Mouse (Mus musculus) heart, adult 2 months (tissue): ENCODE measurements around the gene Snrnp70. TPM values are rescaled to one million over a fixed set of nuclear protein-coding genes. Genes with fewer than 3 reads are reported as not detected.

Source experiments
- DNase-seq, 2 experiments: peaks; one replicate each; pipeline ENCODE4 v3.0.0; 2021
- H3K27ac ChIP-seq: fragments of 200-600 bp; 2 replicates; pipeline ENCODE4 v1.8.1; 2022
- H3K27me3 ChIP-seq: fragments of 200-500 bp; 2 replicates; pipeline ENCODE4 v1.6.1; 2012; ENCODE audit warnings: mild to moderate bottlenecking, low read length, inconsistent platforms, mixed read lengths; ENCODE audit not compliant: control insufficient read depth, insufficient read depth
- H3K36me3 ChIP-seq: fragments of 200-500 bp; 2 replicates; pipeline ENCODE4 v1.6.1; 2012; ENCODE audit warnings: low read length, inconsistent platforms; ENCODE audit not compliant: control insufficient read depth, insufficient read depth
- H3K4me1 ChIP-seq: fragments of 200-500 bp; 2 replicates; pipeline ENCODE4 v1.6.1; 2011; ENCODE audit warnings: low read length; ENCODE audit not compliant: control insufficient read depth, insufficient read depth
- H3K4me3 ChIP-seq: fragments of 200-600 bp; 2 replicates; pipeline ENCODE4 v1.8.1; 2022
- H3K79me2 ChIP-seq: fragments of 200-500 bp; replicated peaks from 2 replicates; pipeline ENCODE4 v1.6.1; 2012; ENCODE audit warnings: mild to moderate bottlenecking, inconsistent platforms, low read length, moderate library complexity, mixed read lengths; ENCODE audit not compliant: control insufficient read depth, insufficient read depth
- H3K9ac ChIP-seq: fragments of 200-500 bp; 2 replicates; pipeline ENCODE4 v1.6.1; 2012; ENCODE audit warnings: low read depth, mild to moderate bottlenecking, control low read depth, inconsistent platforms, low read length, mixed read lengths
- CTCF ChIP-seq: fragments of 200-600 bp; IDR thresholded peaks from 2 replicates; pipeline ENCODE4 v1.8.1; 2022; ENCODE audit warnings: antibody characterized with exemption, mild to moderate bottlenecking, moderate library complexity
- EP300 ChIP-seq: fragments of 200-500 bp; IDR thresholded peaks from 2 replicates; pipeline ENCODE4 v1.6.1; 2011; ENCODE audit warnings: low read depth, low read length, control low read depth; ENCODE audit not compliant: insufficient read depth
- POLR2A ChIP-seq: fragments of 200-500 bp; IDR thresholded peaks from 2 replicates; pipeline ENCODE4 v1.6.1; 2011; ENCODE audit warnings: mild to moderate bottlenecking, low read depth, low read length, control low read depth; ENCODE audit not compliant: insufficient read depth
- WGBS: fragments of 180-500 bp; shearing (Covaris S2); methylation state at CpG from one replicate; pipeline ENCODE4 v1.1.7; 2018; 5-methylcytosine and 5-hydroxymethylcytosine counted together
- intact Hi-C: fragments of 180-260 bp; cut with DNase I; formaldehyde crosslinking; loops from one replicate; pipeline ENCODE4 v1.15.1; 2025
- polyA plus RNA-seq: library from polyadenylated mRNA; depleted of rRNA; stranded (reverse); fragments of >200 nt; gene quantifications from 2 replicates; pipeline ENCODE4 v1.2.3, GENCODE M21; 2012
- total RNA-seq, 2 experiments: library from RNA; stranded (reverse); gene quantifications; 2 replicates each; pipeline ENCODE4 v1.2.3; 2021

The Snrnp70 gene
- total and polyA plus RNA-seq, 3 experiments: 85.0 to 117 (median 99.5) TPM

DNA sequence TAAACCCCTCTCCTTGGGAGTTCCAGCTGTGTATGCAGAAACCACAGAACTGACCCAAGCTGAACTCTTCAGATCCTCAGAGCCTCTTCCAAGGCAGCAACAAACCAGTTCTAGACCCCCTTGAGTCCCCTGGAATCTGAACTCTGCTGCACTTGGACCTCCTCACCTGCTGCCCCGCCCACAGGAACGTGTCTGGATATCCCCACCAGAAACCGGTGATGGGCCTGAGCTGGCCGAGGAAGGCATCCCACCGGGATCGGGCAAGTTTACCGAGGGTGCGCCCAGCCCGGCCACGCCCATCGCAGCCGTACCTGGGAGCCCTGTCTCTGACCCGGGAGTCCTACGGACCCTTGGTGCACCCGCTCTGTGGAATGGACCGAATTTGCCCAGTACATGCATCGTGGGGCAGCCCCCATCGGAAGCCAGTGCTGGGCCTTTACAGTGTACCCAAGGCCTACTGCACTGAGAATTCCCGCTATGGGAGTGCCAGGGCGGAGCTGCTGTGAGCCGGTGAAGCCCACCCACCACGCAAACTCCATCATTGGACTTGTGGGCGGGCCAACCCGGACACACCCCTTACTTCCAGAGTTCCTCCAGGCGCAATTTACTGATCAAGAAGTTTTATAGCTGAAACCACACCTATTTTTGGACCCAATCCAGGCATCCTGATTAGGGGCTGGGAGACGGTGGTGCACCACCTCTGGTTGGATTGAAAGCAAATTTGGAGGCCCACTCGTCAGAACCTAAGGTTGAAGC, 24.5 kb upstream of the Snrnp70 start:
- Histone ChIP-seq H3K27me3 (peaks cover 1% of the 10 kb centered on the region; the same call in 1 of the 2 replicates), H3K36me3 (no peaks in the 10 kb centered on the region), H3K9ac (no peak overlapping the region), H3K79me2 (no peaks in the 10 kb centered on the region), H3K4me3 (no peak overlapping the region), H3K4me1 (no peaks in the 10 kb centered on the region), H3K27ac (no peak overlapping the region)
- no peak for TF ChIP-seq CTCF
- no peak for DNase-seq
- 25% methylated on average over 27 of the region's 27 CpGs for WGBS
- intact Hi-C loops: no loop called here

DNA sequence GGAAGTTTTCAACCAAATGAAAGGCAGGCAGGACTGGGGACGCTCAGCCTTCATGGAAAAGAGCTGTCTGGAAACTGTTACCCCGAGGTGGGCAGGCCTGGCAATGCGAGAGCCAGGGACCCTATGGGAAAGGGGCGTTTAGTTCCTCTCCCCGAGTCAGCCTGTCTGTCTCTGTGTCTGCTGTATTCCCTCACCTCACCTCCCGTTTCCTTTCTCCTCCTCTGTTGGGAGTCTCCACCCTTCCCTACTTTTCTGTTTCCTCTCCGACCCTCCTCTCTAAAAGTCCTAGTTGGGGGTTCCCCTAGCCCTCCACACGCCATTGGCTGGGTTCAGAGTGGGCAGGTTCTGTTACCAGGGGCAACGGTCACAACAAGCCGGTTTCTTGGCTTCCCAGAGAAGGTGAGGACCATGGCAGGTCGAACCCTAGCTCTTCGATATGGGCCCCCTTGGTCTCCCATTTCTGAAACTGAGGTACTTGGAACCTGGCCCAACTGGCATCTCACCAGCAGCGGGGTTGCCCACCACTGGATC, 22.5 kb upstream of the Snrnp70 start:
- WGBS: 10% methylated on average over 13 of the region's 13 CpGs
- Histone ChIP-seq H3K4me1 (no peaks in the 10 kb centered on the region), H3K36me3 (no peaks in the 10 kb centered on the region), H3K4me3 (no peak overlapping the region), H3K27ac (no peak overlapping the region), H3K9ac (no peak overlapping the region), H3K27me3 (peaks cover 6% of the 10 kb centered on the region), H3K79me2 (no peaks in the 10 kb centered on the region)
- no peak for DNase-seq
- TF ChIP-seq EP300 (no peak), CTCF (no peak), POLR2A (no peak)
- intact Hi-C loops: no loop called here

DNA sequence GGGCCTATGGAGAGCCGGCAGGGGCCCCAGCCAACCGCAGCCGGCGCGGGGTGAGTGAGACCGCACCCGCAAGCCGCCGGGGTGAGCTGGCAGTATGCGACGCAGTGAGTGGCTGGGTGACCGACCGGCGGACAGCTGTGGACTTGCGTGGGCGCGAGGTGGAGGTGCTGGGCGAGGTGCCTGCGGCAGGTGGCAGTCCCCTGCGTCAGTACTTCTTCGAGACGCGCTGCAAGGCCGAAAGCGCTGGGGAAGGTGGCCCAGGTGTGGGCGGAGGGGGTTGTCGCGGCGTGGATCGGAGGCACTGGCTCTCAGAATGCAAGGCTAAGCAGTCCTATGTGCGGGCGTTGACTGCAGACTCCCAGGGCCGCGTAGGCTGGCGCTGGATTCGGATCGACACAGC, 20.1 kb upstream of the Snrnp70 start:
- Histone ChIP-seq H3K4me3 (no peak overlapping the region), H3K79me2 (no peaks in the 10 kb centered on the region), H3K4me1 (no peaks in the 10 kb centered on the region), H3K27ac (no peak overlapping the region), H3K9ac (no peak overlapping the region), H3K36me3 (no peaks in the 10 kb centered on the region), H3K27me3 (peaks cover 6% of the 10 kb centered on the region)
- TF ChIP-seq POLR2A: no peak
- TF ChIP-seq CTCF: no peak
- no peak for TF ChIP-seq EP300
- intact Hi-C loops: no loop called here
- DNase-seq: no peak
- 26% methylated on average over 37 of the region's 37 CpGs for WGBS

DNA sequence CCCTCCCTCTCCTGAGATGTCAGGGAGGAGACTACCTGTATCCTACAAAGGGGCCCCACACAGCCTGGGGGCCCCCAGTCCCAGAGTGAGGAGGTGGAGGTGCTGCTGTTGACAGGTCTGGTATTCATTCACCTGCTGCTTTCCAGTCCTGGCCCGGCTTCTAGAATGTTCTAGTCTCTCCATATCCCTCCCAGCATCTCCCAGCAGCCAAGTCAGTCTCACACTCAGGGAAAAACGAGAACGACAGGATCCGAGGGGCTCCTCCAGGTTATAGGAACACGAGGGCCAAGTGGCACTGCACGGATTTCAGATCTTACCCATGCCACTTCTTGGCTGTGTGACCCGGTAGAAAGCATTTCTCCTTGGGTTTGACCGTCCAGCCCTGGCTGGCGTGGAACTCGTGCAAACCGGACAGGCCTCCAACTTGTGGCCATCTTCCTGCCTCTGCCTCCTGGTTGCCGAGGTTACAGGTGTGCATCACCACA, 19.2 kb upstream of the Snrnp70 start:
- Histone ChIP-seq H3K9ac (no peak overlapping the region), H3K36me3 (no peaks in the 10 kb centered on the region), H3K27me3 (peaks cover 6% of the 10 kb centered on the region), H3K79me2 (no peaks in the 10 kb centered on the region), H3K4me3 (no peak overlapping the region), H3K27ac (no peak overlapping the region), H3K4me1 (no peaks in the 10 kb centered on the region)
- intact Hi-C loops: no loop called here
- TF ChIP-seq EP300 (no peak), POLR2A (no peak), CTCF (no peak)
- DNase-seq: no peak
- 46% methylated on average over 12 of the region's 12 CpGs for WGBS

DNA sequence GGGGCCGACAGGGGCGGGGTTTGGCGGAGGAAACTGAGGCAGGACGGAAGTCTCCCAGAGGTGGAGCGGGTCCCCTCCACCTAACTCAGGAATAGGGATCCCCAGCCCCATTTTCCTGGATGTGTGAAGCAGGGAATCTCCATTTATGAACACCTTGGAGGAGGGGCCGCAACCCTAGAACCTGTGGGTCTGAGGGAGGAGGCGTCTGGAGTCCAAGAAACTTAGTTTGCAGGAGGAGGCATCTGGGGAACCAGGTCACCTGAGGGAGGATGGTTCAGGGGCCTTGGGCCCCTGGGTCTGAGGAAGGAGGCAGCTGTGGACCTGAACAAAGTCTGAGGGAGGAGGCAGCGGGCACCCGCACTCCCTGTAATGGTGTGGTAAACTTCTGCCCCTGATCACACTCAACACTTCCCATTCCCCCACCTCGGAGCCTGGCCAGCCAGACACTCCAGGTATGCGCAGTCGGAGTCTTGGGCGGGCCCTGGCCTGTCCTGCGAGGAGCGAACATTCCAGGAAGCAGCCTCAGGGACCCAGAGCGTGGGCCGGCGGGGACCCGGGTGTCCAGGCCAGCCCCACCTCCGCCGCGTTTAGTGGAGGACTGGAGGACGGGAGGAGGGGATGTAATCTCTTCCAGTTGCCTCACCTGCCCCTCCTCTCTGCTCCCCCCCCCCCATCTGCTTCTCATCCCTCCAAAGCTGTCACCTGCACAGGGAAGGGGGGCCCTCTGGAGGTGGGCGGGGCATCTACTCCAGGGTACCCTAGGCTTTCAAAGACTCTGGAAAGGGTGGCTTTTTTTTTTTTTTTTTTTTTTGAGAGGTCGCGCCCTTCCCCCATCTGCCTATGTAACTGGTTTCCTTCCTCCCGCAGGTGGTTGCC, 18.6 kb upstream of the Snrnp70 start:
- Histone ChIP-seq H3K4me1 (no peaks in the 10 kb centered on the region), H3K36me3 (no peaks in the 10 kb centered on the region), H3K9ac (peak overlapping the region; percentile 36), H3K4me3 (peak overlapping the region; percentile 45), H3K79me2 (no peaks in the 10 kb centered on the region), H3K27ac (no peak overlapping the region), H3K27me3 (peaks cover 6% of the 10 kb centered on the region)
- DNase-seq: no peak
- 2% methylated on average over 27 of the region's 27 CpGs for WGBS
- intact Hi-C loops: no loop called here
- TF ChIP-seq CTCF: no peak
- no peak for TF ChIP-seq POLR2A
- TF ChIP-seq EP300: no peak
